Mouse (Mus musculus) thymus, postnatal 14 days (tissue): Measurements from ENCODE around the gene Khsrp.

Experiments
- DNase-seq: peaks from one replicate; pipeline ENCODE4 v3.0.0; 2021

The Khsrp gene

GRCm38 (mm10) chr17:57030931-57031660 lies at the start of gene Khsrp:
Gene Khsrp (minus strand): TSS chr17:57031522.
- DNase-seq, result peak; percentile 99

- no peak for DNase-seq
Measured at GRCm38 (mm10) chr17:57079919-57080318, 48.6 kb upstream of the Khsrp start.

GRCm38 (mm10) chr17:57078336-57078735 lies 47.0 kb upstream of the Khsrp start, which contains the start of gene Dennd1c:
Gene Dennd1c (minus strand): TSS chr17:57078514.
- peak; percentile 89 for DNase-seq

GRCm38 (mm10) chr17:57076916-57077315 lies 45.6 kb upstream of the Khsrp start:
- DNase-seq, result peak; percentile 65

- DNase-seq, result peak; percentile 57
Measured at GRCm38 (mm10) chr17:57070699-57071098, 39.4 kb upstream of the Khsrp start.

- no peak for DNase-seq
Measured at GRCm38 (mm10) chr17:57070272-57070671, 39.0 kb upstream of the Khsrp start.

- no peak for DNase-seq
Measured at GRCm38 (mm10) chr17:57066908-57067307, 35.6 kb upstream of the Khsrp start.

- DNase-seq, result no peak
Measured at GRCm38 (mm10) chr17:57063031-57063430, 31.7 kb upstream of the Khsrp start.

GRCm38 (mm10) chr17:57062548-57062947 lies 31.2 kb upstream of the Khsrp start:
- DNase-seq, result no peak

GRCm38 (mm10) chr17:57062011-57062521 lies 30.7 kb upstream of the Khsrp start:
- peak; percentile 73 for DNase-seq

- DNase-seq, result peak; percentile 32
Measured at GRCm38 (mm10) chr17:57061069-57061468, 29.7 kb upstream of the Khsrp start.

GRCm38 (mm10) chr17:57060231-57060801 lies 29.0 kb upstream of the Khsrp start:
- peak; percentile 97 for DNase-seq

GRCm38 (mm10) chr17:57059486-57059977 lies 28.2 kb upstream of the Khsrp start, which contains the start of gene Slc25a23:
Gene Slc25a23 (minus strand): TSS chr17:57059863.
- DNase-seq, result peak; percentile 84

GRCm38 (mm10) chr17:57058891-57059485 lies 27.7 kb upstream of the Khsrp start, which contains the start of gene Crb3:
Gene Crb3 (plus strand): TSS chr17:57059105.
- DNase-seq, result peak; percentile 41

- no peak for DNase-seq
Measured at GRCm38 (mm10) chr17:57056246-57056645, 24.9 kb upstream of the Khsrp start.

- peak; percentile 61 for DNase-seq
Measured at GRCm38 (mm10) chr17:57051679-57052078, 20.4 kb upstream of the Khsrp start.

GRCm38 (mm10) chr17:57048816-57049215 lies 17.5 kb upstream of the Khsrp start:
- DNase-seq, result no peak

GRCm38 (mm10) chr17:57047406-57047805 lies 16.1 kb upstream of the Khsrp start:
- no peak for DNase-seq

GRCm38 (mm10) chr17:57041554-57041953 lies 10.2 kb upstream of the Khsrp start, which contains the start of gene Slc25a41:
Gene Slc25a41 (minus strand): TSS chr17:57041654.
- no peak for DNase-seq

- DNase-seq, result peak; percentile 34
Measured at GRCm38 (mm10) chr17:57038978-57039377, 7.7 kb upstream of the Khsrp start.

- no peak for DNase-seq
Measured at GRCm38 (mm10) chr17:57032854-57033253, 1.5 kb upstream of the Khsrp start.

- DNase-seq, result no peak
Measured at GRCm38 (mm10) chr17:57031661-57032420, 519 bp upstream of the Khsrp start.

GRCm38 (mm10) chr17:57029691-57030090 lies 1.6 kb downstream of the Khsrp start:
- no peak for DNase-seq
